Mouse (Mus musculus): ENCODE data around the gene Cavin3. TPM values are rescaled to one million over a fixed set of nuclear protein-coding genes. Genes with fewer than 3 reads are reported as not detected.

Cavin3 gene
- polyA plus RNA-seq, 1 experiment, result 0.96 TPM

- no peak for TF ChIP-seq POLR2A (IDR thresholded peaks at IDR 0.05; ENCODE audit: insufficient read depth, low read length)
- TF ChIP-seq CTCF (IDR thresholded peaks at IDR 0.05; ENCODE audit: low read depth, low read length), result peak; percentile 67
- TF ChIP-seq EP300 (IDR thresholded peaks at IDR 0.05; ENCODE audit: insufficient read depth, low read depth, low read length), result no peak
Measured at GRCm38 (mm10) chr7:105433859-105434258, 48.2 kb downstream of the Cavin3 start.

GRCm38 (mm10) chr7:105432058-105432457 is 50.0 kb downstream of the Cavin3 start:
- Histone ChIP-seq H3K9me3 (replicated peaks; ENCODE audit: control insufficient read depth, insufficient read depth, low read length, poor library complexity, severe bottlenecking) (no peaks in the 10 kb centered on the region), H3K4me3 (ENCODE audit: low read depth, low read length) (no peak overlapping the region), H3K4me1 (ENCODE audit: control insufficient read depth, insufficient read depth, low read length) (no peaks in the 10 kb centered on the region), H3K27ac (ENCODE audit: insufficient read depth, low read length) (no peak overlapping the region), H3K27me3 (ENCODE audit: control insufficient read depth, insufficient read depth, low read length, poor library complexity, severe bottlenecking) (no peaks in the 10 kb centered on the region), H3K36me3 (ENCODE audit: control insufficient read depth, insufficient read depth, low read length, poor library complexity, severe bottlenecking) (no peaks in the 10 kb centered on the region), H3K9ac (ENCODE audit: low read depth, poor library complexity, severe bottlenecking) (no peak overlapping the region)
- TF ChIP-seq CTCF (IDR thresholded peaks at IDR 0.05; ENCODE audit: low read depth, low read length) (no peak), EP300 (IDR thresholded peaks at IDR 0.05; ENCODE audit: insufficient read depth, low read depth, low read length) (no peak), POLR2A (IDR thresholded peaks at IDR 0.05; ENCODE audit: insufficient read depth, low read length) (no peak)

More at GRCm38 (mm10) chr7:105433859-105434258, 48.2 kb downstream of the Cavin3 start:
- H3K27ac ChIP-seq (ENCODE audit: insufficient read depth, low read length), result no peak overlapping the region
- H3K36me3 ChIP-seq (ENCODE audit: control insufficient read depth, insufficient read depth, low read length, poor library complexity, severe bottlenecking), result no peaks in the 10 kb centered on the region
- no peak overlapping the region for H3K4me3 ChIP-seq (ENCODE audit: low read depth, low read length)
- H3K9ac ChIP-seq (ENCODE audit: low read depth, poor library complexity, severe bottlenecking), result no peak overlapping the region
- H3K4me1 ChIP-seq (ENCODE audit: control insufficient read depth, insufficient read depth, low read length), result no peaks in the 10 kb centered on the region
- H3K9me3 ChIP-seq (replicated peaks; ENCODE audit: control insufficient read depth, insufficient read depth, low read length, poor library complexity, severe bottlenecking), result no peaks in the 10 kb centered on the region
- no peaks in the 10 kb centered on the region for H3K27me3 ChIP-seq (ENCODE audit: control insufficient read depth, insufficient read depth, low read length, poor library complexity, severe bottlenecking)

Other genes starting within 250 kb of the Cavin3 start
- not detected in 2 replicates for gene Olfr688, start 194.2 kb downstream of the Cavin3 start, polyA plus RNA-seq (2011; ENCODE audit: insufficient read depth, insufficient read length, low read depth, missing spikeins)
- gene Olfr689, start 171.1 kb downstream of the Cavin3 start, polyA plus RNA-seq (2011; ENCODE audit: insufficient read depth, insufficient read length, low read depth, missing spikeins), result not detected in 2 replicates
- 0.62 TPM in 1 of 2 replicates, not detected in the other for gene Olfr690, start 148.2 kb downstream of the Cavin3 start, polyA plus RNA-seq (2011; ENCODE audit: insufficient read depth, insufficient read length, low read depth, missing spikeins)
- 0.85 TPM in 1 of 2 replicates, not detected in the other for gene Olfr691, start 140.0 kb downstream of the Cavin3 start, polyA plus RNA-seq (2011; ENCODE audit: insufficient read depth, insufficient read length, low read depth, missing spikeins)
- gene Olfr692, start 114.1 kb downstream of the Cavin3 start, polyA plus RNA-seq (2011; ENCODE audit: insufficient read depth, insufficient read length, low read depth, missing spikeins), result not detected in 2 replicates
- gene Gm5901, start 107.3 kb downstream of the Cavin3 start, polyA plus RNA-seq (2011; ENCODE audit: insufficient read depth, insufficient read length, low read depth, missing spikeins), result not detected in 2 replicates
- gene Fam160a2, start 82.2 kb downstream of the Cavin3 start, polyA plus RNA-seq (2011; ENCODE audit: insufficient read depth, insufficient read length, low read depth, missing spikeins), result 46.2 and 49.7 TPM in 2 replicates
- not detected in 2 replicates for gene Cnga4, start 77.7 kb downstream of the Cavin3 start, polyA plus RNA-seq (2011; ENCODE audit: insufficient read depth, insufficient read length, low read depth, missing spikeins)
- 0.40 TPM in 1 of 2 replicates, not detected in the other for gene Cckbr, start 56.6 kb downstream of the Cavin3 start, polyA plus RNA-seq (2011; ENCODE audit: insufficient read depth, insufficient read length, low read depth, missing spikeins)
- 16.2 and 17.1 TPM in 2 replicates for gene Smpd1, start 72.1 kb upstream of the Cavin3 start, polyA plus RNA-seq (2011; ENCODE audit: insufficient read depth, insufficient read length, low read depth, missing spikeins)
- gene Apbb1, start 99.4 kb upstream of the Cavin3 start, polyA plus RNA-seq (2011; ENCODE audit: insufficient read depth, insufficient read length, low read depth, missing spikeins), result 14.7 and 16.0 TPM in 2 replicates
- gene Hpx, start 117.8 kb upstream of the Cavin3 start, polyA plus RNA-seq (2011; ENCODE audit: insufficient read depth, insufficient read length, low read depth, missing spikeins), result not detected in 2 replicates
- gene Trim3, start 151.3 kb upstream of the Cavin3 start, polyA plus RNA-seq (2011; ENCODE audit: insufficient read depth, insufficient read length, low read depth, missing spikeins), result 28.8 and 36.8 TPM in 2 replicates
- 32.2 and 33.3 TPM in 2 replicates for gene Timm10b, start 157.8 kb upstream of the Cavin3 start, polyA plus RNA-seq (2011; ENCODE audit: insufficient read depth, insufficient read length, low read depth, missing spikeins)
- gene Arfip2, start 158.1 kb upstream of the Cavin3 start, polyA plus RNA-seq (2011; ENCODE audit: insufficient read depth, insufficient read length, low read depth, missing spikeins), result 33.2 and 36.4 TPM in 2 replicates
- 0.72 and 5.7 TPM in 2 replicates for gene Gm45799, start 158.3 kb upstream of the Cavin3 start, polyA plus RNA-seq (2011; ENCODE audit: insufficient read depth, insufficient read length, low read depth, missing spikeins)
- gene Dnhd1, start 168.5 kb upstream of the Cavin3 start, polyA plus RNA-seq (2011; ENCODE audit: insufficient read depth, insufficient read length, low read depth, missing spikeins), result 1.7 and 1.8 TPM in 2 replicates

All from ES-Bruce4 (cell line).